Mouse (Mus musculus) spleen, adult 2 months (tissue): Measurements from ENCODE around the gene Drc1.

Experiments
- CTCF ChIP-seq: fragments of 200-500 bp; IDR thresholded peaks from 2 replicates; pipeline ENCODE4 v1.5.1; 2011; ENCODE audit warnings: mild to moderate bottlenecking, inconsistent platforms; ENCODE audit not compliant: insufficient read depth, insufficient read length, insufficient replicate concordance; ENCODE audit errors: extremely low read depth
- POLR2A ChIP-seq: fragments of 200-500 bp; IDR thresholded peaks from 2 replicates; pipeline ENCODE4 v1.6.1; 2011; ENCODE audit warnings: low read depth, low read length, inconsistent platforms

GRCm38 (mm10) chr5:30353605-30354004 is 72.4 kb downstream of the Drc1 start:
- TF ChIP-seq POLR2A: no peak
- TF ChIP-seq CTCF: no peak
